Mouse (Mus musculus) myocyte (in vitro differentiated cells): ENCODE results near the gene Lamb1. TPM values are rescaled to one million over a fixed set of nuclear protein-coding genes. Genes with fewer than 3 reads are reported as not detected.
A peak's percentile ranks its signal among the peaks of the same experiment; 100 is the strongest.

Source experiments
- H3K27me3 ChIP-seq: one replicate; pipeline ENCODE4 v1.6.1; 2011; ENCODE audit not compliant: control insufficient read depth, insufficient read depth, insufficient read length
- H3K36me3 ChIP-seq: one replicate; pipeline ENCODE4 v1.6.1; 2011; ENCODE audit not compliant: control insufficient read depth, insufficient read depth
- H3K4me2 ChIP-seq: one replicate; pipeline ENCODE4 v1.6.1; 2011; ENCODE audit warnings: low read depth, control low read depth
- H3K4me3 ChIP-seq: one replicate; pipeline ENCODE4 v1.5.1; 2011; ENCODE audit warnings: mild to moderate bottlenecking, control low read depth, moderate library complexity
- H3K79me2 ChIP-seq: one replicate; pipeline ENCODE4 v1.6.1; 2011; ENCODE audit not compliant: control insufficient read depth, insufficient read depth
- H3ac ChIP-seq: one replicate; pipeline ENCODE4 v1.6.1; 2011; ENCODE audit not compliant: control insufficient read depth, insufficient read length
- CEBPB ChIP-seq: IDR thresholded peaks from 2 replicates; pipeline ENCODE4 v1.6.1; 2011; ENCODE audit warnings: mild to moderate bottlenecking, moderate library complexity; ENCODE audit not compliant: poor library complexity, insufficient read depth, severe bottlenecking
- E2F4 ChIP-seq: IDR thresholded peaks from one replicate; pipeline ENCODE4 v1.6.1; 2011; ENCODE audit warnings: mild to moderate bottlenecking, control low read depth, moderate library complexity; ENCODE audit not compliant: insufficient read depth
- MAX ChIP-seq: IDR thresholded peaks from one replicate; pipeline ENCODE4 v1.6.1; 2011; ENCODE audit warnings: low read depth, mild to moderate bottlenecking, control low read depth
- MYOD1 ChIP-seq, 3 experiments: IDR thresholded peaks; one replicate each; pipeline ENCODE4 v1.6.1; 2011; ENCODE audit warnings: control low read depth in 2 of 3, low read depth in 2 of 3, mild to moderate bottlenecking in 2 of 3, moderate library complexity in 1 of 3; ENCODE audit not compliant: insufficient read length in 2 of 3, control insufficient read depth in 1 of 3
- MYOG ChIP-seq, 3 experiments: IDR thresholded peaks; one replicate each; pipeline ENCODE4 v1.6.1; 2011; ENCODE audit warnings: control low read depth in 2 of 3, low read depth in 2 of 3, mild to moderate bottlenecking in 2 of 3; ENCODE audit not compliant: insufficient read length in 2 of 3, control insufficient read depth in 1 of 3, insufficient read depth in 1 of 3
- POLR2A ChIP-seq: IDR thresholded peaks from one replicate; pipeline ENCODE4 v1.6.1; 2011; ENCODE audit warnings: low read depth, mild to moderate bottlenecking, control low read depth, moderate library complexity; ENCODE audit not compliant: insufficient read length
- POLR2AphosphoS2 ChIP-seq: IDR thresholded peaks from one replicate; pipeline ENCODE4 v1.6.1; 2011; ENCODE audit warnings: low read depth, control low read depth; ENCODE audit not compliant: insufficient read length
- REST ChIP-seq: IDR thresholded peaks from one replicate; pipeline ENCODE4 v1.6.1; 2011; ENCODE audit warnings: mild to moderate bottlenecking, control low read depth, moderate library complexity; ENCODE audit not compliant: insufficient read depth, insufficient read length
- SRF ChIP-seq: IDR thresholded peaks from one replicate; pipeline ENCODE4 v1.6.1; 2011; ENCODE audit warnings: low read depth; ENCODE audit not compliant: control insufficient read depth, insufficient read length
- TCF12 ChIP-seq: IDR thresholded peaks from one replicate; pipeline ENCODE4 v1.6.1; 2011; ENCODE audit warnings: mild to moderate bottlenecking, control low read depth; ENCODE audit not compliant: poor library complexity, insufficient read depth, severe bottlenecking
- TCF3 ChIP-seq: IDR thresholded peaks from one replicate; pipeline ENCODE4 v1.6.1; 2011; ENCODE audit warnings: low read depth, control low read depth; ENCODE audit not compliant: insufficient read length
- USF1 ChIP-seq: IDR thresholded peaks from one replicate; pipeline ENCODE4 v1.6.1; 2011; ENCODE audit warnings: low read depth, mild to moderate bottlenecking, control low read depth, moderate library complexity
- polyA plus RNA-seq: library from polyadenylated mRNA; unstranded; fragments of >200 nt; fragmentation: generic; extraction: Trizol; gene quantifications from one replicate; pipeline ENCODE4 v1.2.1, GENCODE M21; 2012; ENCODE audit warnings: missing spikeins

Lamb1 gene
- polyA plus RNA-seq, 1 experiment: 69.4 TPM

- H3K36me3 ChIP-seq: no peaks in the 10 kb centered on the region
- no peaks in the 10 kb centered on the region for H3K27me3 ChIP-seq
- no peak overlapping the region for H3ac ChIP-seq
- peaks cover 15% of the 10 kb centered on the region for H3K79me2 ChIP-seq
- no peak overlapping the region for H3K4me3 ChIP-seq
- TF ChIP-seq POLR2AphosphoS2 (no peak), POLR2A (no peak), MYOG (IDR thresholded peaks at IDR 0.05; ENCODE audit: control insufficient read depth in 1 of 3, insufficient read depth in 1 of 3, insufficient read length in 2 of 3, low read depth in 2 of 3) (no peak), MYOD1 (IDR thresholded peaks at IDR 0.05; ENCODE audit: control insufficient read depth in 1 of 3, insufficient read length in 2 of 3, low read depth in 2 of 3) (no peak), SRF (no peak), CEBPB (no peak), USF1 (no peak)
- H3K4me2 ChIP-seq: no peak overlapping the region
Observed at GRCm38 (mm10) chr12:31261882-31262281, 3.2 kb upstream of the Lamb1 start.

DNA sequence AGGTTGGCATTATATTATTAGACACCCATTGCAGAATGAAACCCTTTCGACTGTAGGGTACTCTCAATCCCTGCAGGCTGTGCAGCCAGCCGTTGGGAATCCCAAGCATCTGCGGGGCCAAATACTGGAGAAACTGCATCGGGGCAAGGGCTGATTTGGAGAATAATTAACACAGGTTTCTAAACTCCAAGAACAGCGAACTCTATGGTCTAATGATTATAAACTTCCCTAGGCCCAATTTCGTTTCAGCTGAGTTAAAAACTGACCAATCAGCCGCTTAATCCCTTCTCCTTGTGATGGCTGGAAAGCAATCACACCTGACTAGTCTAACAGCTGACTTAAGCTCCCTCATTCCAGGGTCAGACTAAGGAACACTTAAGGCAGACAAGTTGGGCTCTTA, 1.1 kb upstream of the Lamb1 start:
- Histone ChIP-seq H3K4me3 (peak overlapping the region; percentile 85), H3K27me3 (no peaks in the 10 kb centered on the region), H3K36me3 (no peaks in the 10 kb centered on the region), H3ac (no peak overlapping the region), H3K79me2 (peaks cover 33% of the 10 kb centered on the region), H3K4me2 (no peak overlapping the region)
- TF ChIP-seq POLR2AphosphoS2: no peak
- no peak for TF ChIP-seq MAX
- no peak for TF ChIP-seq TCF12
- TF ChIP-seq TCF3: no peak
- no peak for TF ChIP-seq MYOD1 (IDR thresholded peaks at IDR 0.05; ENCODE audit: control insufficient read depth in 1 of 3, insufficient read length in 2 of 3, low read depth in 2 of 3)
- TF ChIP-seq REST: no peak
- TF ChIP-seq MYOG (IDR thresholded peaks at IDR 0.05; ENCODE audit: control insufficient read depth in 1 of 3, insufficient read depth in 1 of 3, insufficient read length in 2 of 3, low read depth in 2 of 3): no peak
- TF ChIP-seq SRF: no peak
- TF ChIP-seq CEBPB: no peak
- no peak for TF ChIP-seq USF1
- TF ChIP-seq E2F4: no peak
- TF ChIP-seq POLR2A: no peak

- Histone ChIP-seq H3K79me2 (peaks cover 33% of the 10 kb centered on the region), H3K4me3 (peak overlapping the region; percentile 85), H3K4me2 (peak overlapping the region; percentile 82), H3K27me3 (no peaks in the 10 kb centered on the region), H3K36me3 (peaks cover 7% of the 10 kb centered on the region), H3ac (peak overlapping the region; percentile 25)
- TF ChIP-seq TCF3 (no peak), POLR2A (peak; percentile 24), MYOD1 (IDR thresholded peaks at IDR 0.05; ENCODE audit: control insufficient read depth in 1 of 3, insufficient read length in 2 of 3, low read depth in 2 of 3) (peak in 1 of 3 experiments; percentile 5)
Observed at GRCm38 (mm10) chr12:31265722-31266431, 843 bp downstream of the Lamb1 start.

GRCm38 (mm10) chr12:31266686-31267085, 1.7 kb downstream of the Lamb1 start:
- Histone ChIP-seq H3K4me3 (peak overlapping the region; percentile 85), H3K79me2 (peaks cover 33% of the 10 kb centered on the region), H3K4me2 (peak overlapping the region; percentile 82), H3ac (peak overlapping the region; percentile 25), H3K27me3 (no peaks in the 10 kb centered on the region), H3K36me3 (peaks cover 7% of the 10 kb centered on the region)
- no peak for TF ChIP-seq POLR2AphosphoS2
- TF ChIP-seq MYOG (IDR thresholded peaks at IDR 0.05; ENCODE audit: control insufficient read depth in 1 of 3, insufficient read depth in 1 of 3, insufficient read length in 2 of 3, low read depth in 2 of 3): peak in 2 of 3 experiments; percentile 7 to 26
- TF ChIP-seq POLR2A: no peak
- no peak for TF ChIP-seq TCF12
- TF ChIP-seq E2F4: no peak
- TF ChIP-seq CEBPB: no peak
- no peak for TF ChIP-seq SRF
- TF ChIP-seq MYOD1 (IDR thresholded peaks at IDR 0.05; ENCODE audit: control insufficient read depth in 1 of 3, insufficient read length in 2 of 3, low read depth in 2 of 3): no peak

- no peak overlapping the region for H3ac ChIP-seq
Observed at GRCm38 (mm10) chr12:31267363-31267762, 2.3 kb downstream of the Lamb1 start.

More at GRCm38 (mm10) chr12:31267363-31267762, 2.3 kb downstream of the Lamb1 start:
- peak overlapping the region; percentile 82 for H3K4me2 ChIP-seq
- peaks cover 33% of the 10 kb centered on the region for H3K79me2 ChIP-seq
- TF ChIP-seq E2F4 (no peak), MYOD1 (IDR thresholded peaks at IDR 0.05; ENCODE audit: control insufficient read depth in 1 of 3, insufficient read length in 2 of 3, low read depth in 2 of 3) (peak in 2 of 3 experiments; percentile 28 to 58)
- H3K4me3 ChIP-seq: peak overlapping the region; percentile 85
- H3K27me3 ChIP-seq: no peaks in the 10 kb centered on the region
- H3K36me3 ChIP-seq: peaks cover 7% of the 10 kb centered on the region
